Mouse (Mus musculus): ENCODE results near the gene Hspb8. TPM values are rescaled to one million over a fixed set of nuclear protein-coding genes. Genes with fewer than 3 reads are reported as not detected.

Hspb8 gene
- 41.0 TPM for polyA plus RNA-seq (2021)

DNA sequence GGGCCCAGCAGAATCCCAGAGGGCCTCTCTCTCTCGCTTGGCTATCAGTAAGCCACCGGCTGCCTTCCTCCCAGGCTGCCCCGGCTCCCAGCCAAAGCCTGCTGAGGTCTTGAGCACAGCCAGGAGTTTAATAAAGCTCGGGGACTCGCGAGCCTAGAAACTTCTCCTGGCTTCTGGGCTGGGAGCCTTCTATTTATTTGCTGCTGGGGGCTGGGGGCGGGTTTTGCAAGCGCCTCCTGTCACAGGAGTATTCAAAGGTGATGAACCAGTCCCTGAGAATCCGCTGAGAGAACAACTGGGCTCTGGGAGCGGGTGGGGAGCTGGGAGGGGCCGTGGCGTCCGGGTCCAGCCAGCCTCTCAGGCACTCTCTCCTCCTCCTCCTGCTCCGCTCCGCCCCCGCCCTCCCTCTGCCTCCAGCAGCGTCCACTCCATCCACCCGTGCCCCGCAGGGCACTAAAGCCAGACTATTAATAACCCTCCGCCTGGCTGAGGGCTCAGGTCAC lies at the start of gene Hspb8:
Hspb8 (minus strand) TSS at position 166 of the 503 bp plus-strand sequence.
- ChIA-PET POLR2A (interaction anchor here (0.6 to 1.5 kb wide), 2 partner anchors 11 to 1670 kb away, joined by 3 to 5 read pairs; no protein-coding TSS in a partner anchor), CTCF (no interaction called here)
- TF ChIP-seq CTCF (IDR thresholded peaks at IDR 0.05), result no peak
- H3K27me3 ChIP-seq, result no peaks in the 10 kb centered on the region
- DNase-seq (ENCODE audit: low read depth, low spot score) (no peak), ATAC-seq (peak; percentile 84)
- in situ Hi-C loops (cut with MboI; ENCODE audit: low pct_unique_long_range_greater_than_20kb), result no loop called here

DNA sequence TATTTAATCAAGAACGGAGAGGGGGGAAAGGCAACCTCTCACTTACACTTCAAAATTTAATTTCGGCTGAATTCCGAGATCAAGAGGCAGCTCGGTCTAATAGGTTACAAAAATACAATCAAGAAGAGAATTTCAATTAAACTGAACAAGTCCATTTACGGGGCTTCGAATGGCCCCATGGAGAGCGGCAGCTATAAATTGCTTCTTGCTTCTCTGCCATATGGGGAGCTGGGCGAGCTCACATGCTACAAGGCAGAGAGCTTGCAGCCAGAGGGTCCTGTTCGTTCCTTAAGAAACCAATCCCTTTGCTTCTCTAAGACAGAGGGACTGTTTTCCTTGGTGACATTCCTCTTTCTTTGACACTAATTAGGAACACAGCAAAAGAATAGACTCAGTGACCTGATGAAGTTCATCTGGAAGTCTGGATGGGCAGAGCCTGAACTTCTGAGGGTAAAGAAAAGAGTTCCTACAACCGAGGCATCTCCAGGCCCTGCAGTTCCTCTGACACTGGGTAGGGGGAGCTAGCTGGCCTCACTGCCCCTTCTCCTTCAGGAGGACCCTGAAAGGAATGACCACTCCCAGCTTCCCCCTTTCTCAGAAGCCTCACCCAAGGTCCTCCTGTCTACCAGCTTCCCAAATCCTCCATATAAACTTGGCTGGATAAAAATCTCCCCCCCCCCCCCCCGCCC lies 38.8 kb upstream of the Hspb8 start:
- H3K27me3 ChIP-seq, result no peaks in the 10 kb centered on the region
- no peak for ATAC-seq
- ChIA-PET CTCF (interaction anchor here (0.9 to 1.0 kb wide), 2 partner anchors 12 to 76 kb away, joined by 3 to 4 read pairs; no protein-coding TSS in a partner anchor), POLR2A (no interaction called here)
- in situ Hi-C loops (cut with MboI; ENCODE audit: low pct_unique_long_range_greater_than_20kb), result no loop called here
- no peak for DNase-seq (ENCODE audit: low read depth, low spot score)
- no peak for TF ChIP-seq CTCF (IDR thresholded peaks at IDR 0.05)

DNA sequence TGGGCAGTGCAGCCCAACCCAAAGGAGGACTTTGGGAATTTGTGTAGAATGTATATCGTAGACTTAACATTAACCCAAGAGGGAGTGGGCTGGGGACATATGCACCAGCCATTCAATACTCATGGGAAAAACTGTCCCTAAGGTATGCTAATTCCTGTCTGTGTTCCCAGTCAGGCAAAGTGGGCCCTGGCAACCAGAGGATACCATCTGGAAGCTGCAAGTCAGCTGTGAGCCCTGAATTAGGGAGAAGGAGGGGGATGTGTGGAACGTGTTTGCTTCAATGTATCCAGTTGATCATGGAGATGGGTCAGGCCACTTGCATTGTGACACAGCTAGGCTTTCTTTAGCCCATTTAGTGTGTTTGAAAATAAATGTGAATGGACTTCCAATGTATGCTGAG lies 37.3 kb upstream of the Hspb8 start:
- in situ Hi-C loops (cut with MboI; ENCODE audit: low pct_unique_long_range_greater_than_20kb), result loop anchor here (5.0 kb wide), 1 partner anchor 73 kb away; no protein-coding TSS in a partner anchor
- POLR2A ChIA-PET, result no interaction called here
- no peaks in the 10 kb centered on the region for H3K27me3 ChIP-seq
- CTCF ChIA-PET, result no interaction called here
- DNase-seq (ENCODE audit: low read depth, low spot score), result no peak
- TF ChIP-seq CTCF (IDR thresholded peaks at IDR 0.05), result no peak
- no peak for ATAC-seq

DNA sequence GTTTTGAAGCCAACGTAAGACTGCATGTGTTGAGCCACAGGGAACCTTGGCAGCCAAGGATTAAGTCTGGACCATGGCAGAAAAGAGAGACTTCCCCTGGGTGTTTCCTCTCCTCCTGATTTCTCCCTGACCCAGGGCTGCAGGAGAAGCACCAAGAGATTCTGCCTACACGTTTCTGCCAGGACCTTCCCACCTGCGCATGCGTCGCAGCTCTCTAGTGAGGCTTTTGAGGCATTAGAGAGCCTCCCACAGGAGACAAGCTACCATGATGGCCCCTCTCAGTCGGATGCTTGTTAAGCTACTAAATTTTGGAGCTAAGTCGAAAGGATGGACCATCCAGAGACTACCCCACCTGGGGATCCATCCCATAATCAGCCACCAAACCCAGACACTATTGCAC lies 35.1 kb upstream of the Hspb8 start:
- POLR2A ChIA-PET, result no interaction called here
- no peaks in the 10 kb centered on the region for H3K27me3 ChIP-seq
- ATAC-seq, result no peak
- no peak for DNase-seq (ENCODE audit: low read depth, low spot score)
- CTCF ChIA-PET, result interaction anchor here (1.0 kb wide), 1 partner anchor 17 kb away, joined by 4 read pairs; no protein-coding TSS in a partner anchor
- in situ Hi-C loops (cut with MboI; ENCODE audit: low pct_unique_long_range_greater_than_20kb), result loop anchor here (5.0 kb wide), 1 partner anchor 70 kb away; no protein-coding TSS in a partner anchor
- TF ChIP-seq CTCF (IDR thresholded peaks at IDR 0.05), result no peak

DNA sequence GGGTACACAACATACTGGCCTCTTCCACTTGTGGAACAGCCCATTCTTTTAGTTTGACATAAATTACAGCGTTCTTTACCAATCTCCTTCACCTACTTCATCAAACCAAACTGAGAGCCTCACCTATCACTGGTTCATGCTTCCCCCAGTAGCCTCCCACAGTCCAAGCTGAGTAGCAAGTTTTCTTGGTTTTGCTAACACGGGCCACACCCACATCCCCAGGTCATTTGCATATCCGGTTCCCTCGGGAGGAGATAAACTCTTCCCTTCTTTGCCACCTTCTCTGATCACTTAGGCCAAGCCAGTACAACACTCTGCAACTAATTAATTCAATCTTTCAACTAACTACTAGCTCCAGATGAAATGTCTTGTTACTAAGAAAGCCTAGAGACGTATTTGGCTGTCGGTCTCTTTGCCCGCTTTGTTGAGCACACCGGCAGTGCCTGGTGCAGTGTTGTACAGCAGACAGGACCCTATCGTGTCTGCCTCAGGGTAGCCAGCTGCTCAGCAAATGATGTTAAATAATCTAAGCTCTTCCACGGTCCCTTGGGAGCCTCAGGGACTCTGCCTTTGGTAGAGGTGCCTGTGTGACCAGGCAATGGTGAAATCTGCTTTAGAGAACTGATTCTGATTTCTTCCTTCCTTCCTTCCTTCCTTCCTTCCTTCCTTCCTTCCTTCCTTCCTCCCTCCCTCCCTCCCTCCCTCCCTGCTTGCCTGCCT lies 34.3 kb upstream of the Hspb8 start:
- POLR2A ChIA-PET, result interaction anchor here (0.6 kb wide), 1 partner anchor 204 kb away, joined by 5 read pairs; no protein-coding TSS in a partner anchor
- in situ Hi-C loops (cut with MboI; ENCODE audit: low pct_unique_long_range_greater_than_20kb), result loop anchor here (5.0 kb wide), 1 partner anchor 70 kb away; no protein-coding TSS in a partner anchor
- H3K27me3 ChIP-seq, result no peaks in the 10 kb centered on the region
- ATAC-seq, result no peak
- no peak for DNase-seq (ENCODE audit: low read depth, low spot score)
- CTCF ChIA-PET, result interaction anchor here (1.0 kb wide), 1 partner anchor 18 kb away, joined by 4 read pairs; no protein-coding TSS in a partner anchor
- TF ChIP-seq CTCF (IDR thresholded peaks at IDR 0.05), result no peak

DNA sequence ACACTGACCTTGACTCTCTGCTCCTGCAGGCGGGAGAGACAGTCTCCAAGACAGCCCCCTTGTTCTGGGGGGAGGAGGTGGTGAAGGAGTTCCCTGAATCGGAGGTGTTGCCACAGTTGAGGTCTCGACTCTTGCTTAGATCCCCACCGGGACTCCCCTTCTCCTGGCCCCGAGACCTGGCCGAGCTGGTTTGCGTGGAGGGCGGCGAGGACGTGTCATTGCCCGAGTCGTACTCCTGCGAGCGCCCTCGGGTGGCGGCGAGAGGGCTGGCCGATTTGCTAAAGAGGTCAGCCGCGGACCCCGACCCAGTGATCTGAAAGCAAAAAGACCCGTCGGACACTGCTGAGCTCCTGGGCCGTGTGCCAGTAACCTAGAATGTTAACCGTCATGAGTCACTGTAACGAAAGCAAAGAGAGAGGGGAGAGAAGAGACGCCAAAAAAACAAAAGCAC lies 30.8 kb upstream of the Hspb8 start:
- no peaks in the 10 kb centered on the region for H3K27me3 ChIP-seq
- ChIA-PET CTCF (no interaction called here), POLR2A (no interaction called here)
- in situ Hi-C loops (cut with MboI; ENCODE audit: low pct_unique_long_range_greater_than_20kb), result loop anchor here (5.0 kb wide), 1 partner anchor 36 kb away; no protein-coding TSS in a partner anchor
- no peak for ATAC-seq
- DNase-seq (ENCODE audit: low read depth, low spot score), result peak; percentile 15
- TF ChIP-seq CTCF (IDR thresholded peaks at IDR 0.05), result peak; percentile 76

DNA sequence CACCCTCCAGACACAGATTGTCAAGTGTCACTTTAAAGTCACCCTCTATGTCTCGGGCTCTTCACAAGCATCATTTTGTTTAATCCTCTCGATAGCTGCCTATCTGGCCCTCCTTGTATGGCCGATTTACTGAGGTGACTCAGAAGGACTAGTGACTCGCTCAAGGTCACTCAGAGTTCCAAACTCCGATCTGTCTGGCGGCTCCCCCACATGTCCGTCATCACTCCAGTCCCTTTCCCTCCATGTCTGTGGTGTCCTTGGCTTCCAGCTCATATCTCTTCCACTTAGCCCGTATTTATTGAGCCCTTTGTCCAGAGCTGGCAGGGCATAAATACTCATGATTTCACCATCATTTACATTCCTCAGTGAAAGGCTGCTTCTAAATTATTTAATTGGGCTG lies 28.2 kb upstream of the Hspb8 start:
- ATAC-seq (no peak), DNase-seq (ENCODE audit: low read depth, low spot score) (no peak)
- H3K27me3 ChIP-seq, result no peaks in the 10 kb centered on the region
- POLR2A ChIA-PET, result interaction anchor here (1.0 kb wide), 1 partner anchor 9 kb away, joined by 3 read pairs; no protein-coding TSS in a partner anchor
- in situ Hi-C loops (cut with MboI; ENCODE audit: low pct_unique_long_range_greater_than_20kb), result loop anchor here (5.0 kb wide), 1 partner anchor 34 kb away; no protein-coding TSS in a partner anchor
- CTCF ChIA-PET, result interaction anchor here (0.7 kb wide), 1 partner anchor 61 kb away, joined by 3 read pairs; no protein-coding TSS in a partner anchor
- TF ChIP-seq CTCF (IDR thresholded peaks at IDR 0.05), result no peak

DNA sequence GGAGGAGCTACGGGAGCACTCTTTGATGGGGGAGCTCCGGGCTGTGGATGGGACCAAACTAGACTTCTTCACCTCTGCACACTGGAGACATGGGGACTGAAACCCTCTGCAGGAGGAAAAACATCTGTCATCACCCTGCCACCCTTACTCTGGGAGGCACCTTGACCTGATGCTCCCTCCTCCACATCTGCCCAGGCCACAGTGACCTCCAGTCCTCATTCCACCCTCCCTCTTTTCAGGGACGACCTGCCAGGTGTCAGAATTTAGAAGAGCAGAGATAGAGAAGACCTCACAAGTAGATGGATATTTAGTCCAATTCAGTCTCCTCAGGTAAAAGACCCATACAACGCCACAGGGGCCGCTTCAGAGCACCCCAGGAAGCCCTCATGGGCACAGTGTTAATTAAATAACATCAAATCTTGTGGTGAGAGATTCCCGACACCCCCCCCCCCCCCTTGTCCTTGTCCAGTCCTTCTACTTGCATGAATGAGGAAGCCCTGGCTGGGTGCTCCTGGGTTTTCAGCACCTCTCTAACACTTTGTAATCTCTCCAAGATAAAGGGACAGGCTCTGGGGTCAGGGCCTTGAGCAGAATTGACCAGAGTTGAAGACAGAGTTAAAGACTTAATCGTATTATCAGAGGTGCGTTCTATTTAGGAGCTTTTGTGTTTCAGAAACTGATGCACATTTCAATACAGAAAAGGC lies 27.0 kb upstream of the Hspb8 start:
- in situ Hi-C loops (cut with MboI; ENCODE audit: low pct_unique_long_range_greater_than_20kb), result loop anchor here (5.0 to 25.0 kb wide), 2 partner anchors 32 to 838 kb away; partner anchors contain the start of gene Pebp1
- DNase-seq (ENCODE audit: low read depth, low spot score) (no peak), ATAC-seq (no peak)
- POLR2A ChIA-PET, result no interaction called here
- CTCF ChIA-PET, result interaction anchor here (1.0 kb wide), 1 partner anchor 11 kb away, joined by 3 read pairs; no protein-coding TSS in a partner anchor
- TF ChIP-seq CTCF (IDR thresholded peaks at IDR 0.05), result no peak
- no peaks in the 10 kb centered on the region for H3K27me3 ChIP-seq

DNA sequence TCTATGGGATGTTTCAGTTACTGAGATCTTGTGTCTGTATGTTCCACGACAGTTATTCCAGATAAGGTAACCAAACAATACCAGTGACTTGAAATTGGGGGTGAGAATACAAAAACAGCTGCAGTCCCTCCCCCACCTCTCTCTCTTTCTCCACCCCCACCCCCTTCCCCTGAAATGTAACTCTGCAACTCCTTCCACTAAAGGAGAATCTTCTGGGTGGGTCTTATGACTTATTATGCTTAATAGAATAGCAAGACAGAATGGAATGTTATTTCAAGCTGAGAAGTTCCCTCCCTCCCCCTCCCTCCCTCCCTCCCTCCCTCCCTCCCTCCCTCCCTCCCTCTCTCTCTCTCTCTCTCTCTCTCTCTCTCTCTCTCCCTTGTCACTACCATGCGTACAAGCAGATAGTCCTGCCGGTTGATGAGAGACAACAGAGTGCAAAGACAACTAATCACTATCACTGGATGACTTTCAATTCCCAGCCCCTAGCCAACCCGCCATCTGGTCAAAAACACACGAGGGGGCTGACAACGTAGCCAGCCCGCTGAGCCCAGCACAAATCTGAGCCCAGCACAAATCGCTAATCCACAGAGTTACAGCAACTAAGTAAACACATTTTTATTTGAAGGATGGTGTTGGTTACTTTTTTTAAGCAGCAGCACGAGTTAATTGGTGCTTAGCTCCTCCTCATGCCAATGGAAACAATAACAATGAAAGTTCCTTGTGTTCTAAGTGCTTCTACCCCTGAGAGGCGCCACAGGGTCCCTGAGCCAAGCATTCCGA lies 25.9 kb upstream of the Hspb8 start:
- ChIA-PET POLR2A (no interaction called here), CTCF (no interaction called here)
- no peaks in the 10 kb centered on the region for H3K27me3 ChIP-seq
- ATAC-seq (no peak), DNase-seq (ENCODE audit: low read depth, low spot score) (no peak)
- TF ChIP-seq CTCF (IDR thresholded peaks at IDR 0.05), result no peak
- in situ Hi-C loops (cut with MboI; ENCODE audit: low pct_unique_long_range_greater_than_20kb), result loop anchor here (25.0 kb wide), 1 partner anchor 839 kb away; the partner anchor contains the start of gene Pebp1

Data from Patski (cell line).